Mouse (Mus musculus): ENCODE data around the gene Ptpn22.
"Not testable (repeated sequence)": the region's sequence is repeated elsewhere in the genome, so short reads cannot be mapped to it uniquely, and the experiment has no call there.

Gene Ptpn22

GRCm38 (mm10) chr3:103858881-103859801, at the start of gene Ptpn22:
Gene Ptpn22 (plus strand): TSS chr3:103859795.
- no peak for ATAC-seq (ENCODE audit: insufficient number of reproducible peaks, low FRiP score, low TSS enrichment)

- peak; percentile 57 for ATAC-seq (ENCODE audit: insufficient number of reproducible peaks, low FRiP score, low TSS enrichment)
Measured at GRCm38 (mm10) chr3:103809799-103810150, 49.8 kb upstream of the Ptpn22 start.

GRCm38 (mm10) chr3:103810967-103811366, 48.6 kb upstream of the Ptpn22 start:
- no peak for ATAC-seq (ENCODE audit: insufficient number of reproducible peaks, low FRiP score, low TSS enrichment)

- no peak for ATAC-seq (ENCODE audit: insufficient number of reproducible peaks, low FRiP score, low TSS enrichment)
Measured at GRCm38 (mm10) chr3:103827548-103827947, 32.0 kb upstream of the Ptpn22 start.

GRCm38 (mm10) chr3:103829036-103829435, 30.6 kb upstream of the Ptpn22 start:
- no peak for ATAC-seq (ENCODE audit: insufficient number of reproducible peaks, low FRiP score, low TSS enrichment)

- ATAC-seq (ENCODE audit: insufficient number of reproducible peaks, low FRiP score, low TSS enrichment), result not testable (repeated sequence)
Measured at GRCm38 (mm10) chr3:103830681-103831080, 28.9 kb upstream of the Ptpn22 start.

- ATAC-seq (ENCODE audit: insufficient number of reproducible peaks, low FRiP score, low TSS enrichment), result no peak
Measured at GRCm38 (mm10) chr3:103831146-103831545, 28.4 kb upstream of the Ptpn22 start.

GRCm38 (mm10) chr3:103832426-103832825, 27.2 kb upstream of the Ptpn22 start, which contains the start of gene Bcl2l15:
Gene Bcl2l15 (plus strand): TSS chr3:103832601.
- no peak for ATAC-seq (ENCODE audit: insufficient number of reproducible peaks, low FRiP score, low TSS enrichment)

GRCm38 (mm10) chr3:103834001-103834400, 25.6 kb upstream of the Ptpn22 start:
- ATAC-seq (ENCODE audit: insufficient number of reproducible peaks, low FRiP score, low TSS enrichment), result no peak

- ATAC-seq (ENCODE audit: insufficient number of reproducible peaks, low FRiP score, low TSS enrichment), result no peak
Measured at GRCm38 (mm10) chr3:103835272-103835950, 24.2 kb upstream of the Ptpn22 start.

GRCm38 (mm10) chr3:103835951-103836310, 23.7 kb upstream of the Ptpn22 start:
- peak; percentile 78 for ATAC-seq (ENCODE audit: insufficient number of reproducible peaks, low FRiP score, low TSS enrichment)

GRCm38 (mm10) chr3:103836453-103836852, 23.1 kb upstream of the Ptpn22 start:
- ATAC-seq (ENCODE audit: insufficient number of reproducible peaks, low FRiP score, low TSS enrichment), result no peak

GRCm38 (mm10) chr3:103839711-103840110, 19.9 kb upstream of the Ptpn22 start:
- ATAC-seq (ENCODE audit: insufficient number of reproducible peaks, low FRiP score, low TSS enrichment), result no peak

GRCm38 (mm10) chr3:103840195-103840594, 19.4 kb upstream of the Ptpn22 start:
- ATAC-seq (ENCODE audit: insufficient number of reproducible peaks, low FRiP score, low TSS enrichment), result not testable (repeated sequence)

GRCm38 (mm10) chr3:103840946-103841345, 18.6 kb upstream of the Ptpn22 start:
- not testable (repeated sequence) for ATAC-seq (ENCODE audit: insufficient number of reproducible peaks, low FRiP score, low TSS enrichment)

GRCm38 (mm10) chr3:103850644-103851363, 8.8 kb upstream of the Ptpn22 start:
- peak; percentile 92 for ATAC-seq (ENCODE audit: insufficient number of reproducible peaks, low FRiP score, low TSS enrichment)

- ATAC-seq (ENCODE audit: insufficient number of reproducible peaks, low FRiP score, low TSS enrichment), result peak; percentile 41; the same call in 1 of the 2 replicates
Measured at GRCm38 (mm10) chr3:103851481-103851880, 8.1 kb upstream of the Ptpn22 start.

GRCm38 (mm10) chr3:103851882-103852281, 7.7 kb upstream of the Ptpn22 start:
- ATAC-seq (ENCODE audit: insufficient number of reproducible peaks, low FRiP score, low TSS enrichment), result peak; percentile 54

GRCm38 (mm10) chr3:103852565-103853299, 6.9 kb upstream of the Ptpn22 start:
- ATAC-seq (ENCODE audit: insufficient number of reproducible peaks, low FRiP score, low TSS enrichment), result peak; percentile 50; the same call in 1 of the 2 replicates

GRCm38 (mm10) chr3:103853804-103854203, 5.8 kb upstream of the Ptpn22 start:
- no peak for ATAC-seq (ENCODE audit: insufficient number of reproducible peaks, low FRiP score, low TSS enrichment)
